Mouse (Mus musculus) kidney, embryonic 14.5 days (tissue): ENCODE data around the gene Chd4. TPM values are rescaled to one million over a fixed set of nuclear protein-coding genes. Genes with fewer than 3 reads are reported as not detected.
A peak's percentile ranks its signal among the peaks of the same experiment; 100 is the strongest.

Experiments used
- ATAC-seq: fragments of 200-750 bp; cut with Nextera tagmentation; 2 replicates; pipeline ENCODE4 v1.8.0; 2017; ENCODE audit warnings: moderate number of reproducible peaks, mild to moderate bottlenecking, moderate TSS enrichment, moderate library complexity; ENCODE audit not compliant: low FRiP score, low TSS enrichment
- H3K27ac ChIP-seq: fragments of 300-500 bp; sonication (generic); 2 replicates; pipeline ENCODE4 v1.5.1; 2014; ENCODE audit warnings: low read depth, mild to moderate bottlenecking, low read length, moderate library complexity, mixed read lengths
- H3K27me3 ChIP-seq: fragments of 300-500 bp; sonication (generic); 2 replicates; pipeline ENCODE4 v1.6.1; 2014; ENCODE audit warnings: mild to moderate bottlenecking, low read length; ENCODE audit not compliant: control insufficient read depth, insufficient read depth
- H3K36me3 ChIP-seq: fragments of 300-500 bp; sonication (generic); 2 replicates; pipeline ENCODE4 v1.6.1; 2014; ENCODE audit warnings: low read length, mixed read lengths; ENCODE audit not compliant: control insufficient read depth, insufficient read depth
- H3K4me1 ChIP-seq: fragments of 300-500 bp; sonication (generic); 2 replicates; pipeline ENCODE4 v1.6.1; 2014; ENCODE audit warnings: low read length, mixed read lengths; ENCODE audit not compliant: control insufficient read depth, insufficient read depth
- H3K4me2 ChIP-seq: fragments of 300-500 bp; sonication (generic); replicated peaks from 2 replicates; pipeline ENCODE4 v1.6.1; 2014; ENCODE audit warnings: low read depth, mild to moderate bottlenecking, low read length
- H3K4me3 ChIP-seq: fragments of 300-500 bp; sonication (generic); 2 replicates; pipeline ENCODE4 v1.5.1; 2014; ENCODE audit warnings: mild to moderate bottlenecking, low read length
- H3K9ac ChIP-seq: fragments of 300-500 bp; sonication (generic); 2 replicates; pipeline ENCODE4 v1.6.1; 2014; ENCODE audit warnings: low read depth, mild to moderate bottlenecking, low read length, moderate library complexity
- H3K9me3 ChIP-seq: fragments of 300-500 bp; sonication (generic); 2 replicates; pipeline ENCODE4 v1.6.1; 2016; ENCODE audit warnings: low read length; ENCODE audit not compliant: control insufficient read depth
- WGBS: fragments of 180-500 bp; shearing (Covaris S2); extraction: QIAGEN DNeasy Blood & Tissue Kit; methylation state at CpG from one replicate; pipeline ENCODE4 v1.1.7; 2014; 5-methylcytosine and 5-hydroxymethylcytosine counted together
- polyA plus RNA-seq: library from polyadenylated mRNA; unstranded; fragments of >200 nt; fragmentation: Nextera tagmentation; extraction: Ambion mirVana; gene quantifications from 2 replicates; pipeline ENCODE4 v1.2.1, GENCODE M21; 2014

Chd4 gene
- polyA plus RNA-seq, 1 experiment from 2014 or later = 106 TPM

DNA sequence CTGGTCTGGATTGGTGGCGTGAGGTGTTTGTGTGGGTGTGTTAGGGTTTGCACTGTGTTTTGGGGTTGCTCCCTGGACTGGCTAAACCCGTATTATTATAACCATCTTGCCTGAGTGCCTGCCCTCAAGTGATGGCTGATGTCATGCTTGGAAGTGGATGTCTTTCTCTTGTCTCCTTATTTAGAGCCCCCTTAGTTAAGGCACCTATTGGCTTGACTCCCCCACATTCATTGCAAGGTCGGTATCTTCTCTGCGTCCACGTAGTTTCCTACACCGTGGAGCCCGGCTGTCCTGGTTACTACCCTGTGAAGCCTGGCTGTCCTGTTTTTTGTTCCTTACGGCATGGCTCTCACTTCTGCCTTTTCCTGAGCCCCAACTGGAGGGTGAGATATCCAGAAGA lies 2.2 kb downstream of the Chd4 start:
- no peak overlapping the region; the same call in 1 of the 2 replicates for H3K27ac ChIP-seq
- ATAC-seq = no peak

DNA sequence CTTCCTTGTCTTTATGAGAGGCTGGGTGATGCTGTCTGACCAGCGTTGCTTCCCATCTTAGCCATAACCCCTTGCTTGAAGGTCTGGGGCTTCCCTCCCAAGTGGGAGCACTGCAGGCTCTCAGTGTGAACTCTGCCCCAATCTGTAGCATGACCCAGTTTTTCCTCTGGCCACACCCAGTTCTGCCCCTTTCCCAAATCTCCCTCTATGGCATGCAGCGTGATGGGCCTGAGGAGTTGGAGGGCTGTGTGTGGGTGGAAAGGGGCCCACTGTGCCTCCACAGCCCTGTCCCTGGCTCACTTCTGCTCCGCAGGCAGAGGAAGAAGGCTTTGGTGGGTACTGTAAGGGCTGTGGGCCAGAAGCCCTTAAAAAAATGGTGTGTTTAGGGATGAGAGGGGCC lies 2.7 kb downstream of the Chd4 start:
- peaks cover 53% of the 10 kb centered on the region for H3K36me3 ChIP-seq
- H3K27me3 ChIP-seq = no peaks in the 10 kb centered on the region
- H3K9me3 ChIP-seq = no peaks in the 10 kb centered on the region
- peak overlapping the region; percentile 84 for H3K4me3 ChIP-seq
- H3K9ac ChIP-seq = peak overlapping the region; percentile 83
- peaks cover 36% of the 10 kb centered on the region for H3K4me1 ChIP-seq
- peak overlapping the region; percentile 90 for H3K4me2 ChIP-seq
- no peak for ATAC-seq
- 39% methylated on average over 3 of the region's 3 CpGs for WGBS
- no peak overlapping the region for H3K27ac ChIP-seq

More for the DNA sequence above, 2.2 kb downstream of the Chd4 start:
- Histone ChIP-seq H3K9me3 (no peaks in the 10 kb centered on the region), H3K4me3 (peak overlapping the region; percentile 84), H3K9ac (peak overlapping the region; percentile 83), H3K27me3 (no peaks in the 10 kb centered on the region), H3K4me2 (peak overlapping the region; percentile 90), H3K4me1 (peaks cover 36% of the 10 kb centered on the region), H3K36me3 (peaks cover 48% of the 10 kb centered on the region)
- 36% methylated on average over 8 of the region's 8 CpGs for WGBS

DNA sequence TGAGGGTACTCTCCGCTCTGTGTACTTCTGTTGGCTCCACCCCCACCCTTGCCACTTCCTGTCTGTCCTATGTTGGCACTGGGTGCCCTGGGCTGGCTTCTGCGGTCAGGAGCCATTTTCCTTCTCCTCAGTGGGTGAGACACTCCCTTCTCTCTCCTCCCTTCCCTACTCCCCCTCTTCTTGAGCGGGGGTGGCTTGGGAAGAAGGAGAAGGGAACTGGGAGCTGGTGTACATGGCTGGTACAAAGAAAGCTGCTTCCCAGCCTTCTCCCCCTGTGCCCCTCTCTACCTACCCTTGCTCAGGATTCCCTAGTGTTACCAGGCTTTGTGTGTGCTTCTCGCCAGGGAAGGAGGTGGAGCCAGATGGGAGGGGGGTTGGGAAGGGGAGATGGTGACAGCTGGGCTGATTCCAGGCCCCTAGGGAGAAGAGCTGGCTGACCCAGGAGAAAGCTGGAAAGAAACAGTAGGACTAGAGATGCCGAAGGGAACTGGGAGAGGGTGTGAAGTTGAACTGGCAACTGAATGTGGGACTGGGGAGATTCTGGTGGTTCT lies 3.7 kb downstream of the Chd4 start:
- WGBS = 36% methylated on average over 5 of the region's 5 CpGs
- 0 out of 2 replicates have a peak overlapping the region, but pooled peaks have one; percentile 83 for H3K9ac ChIP-seq
- H3K9me3 ChIP-seq = no peaks in the 10 kb centered on the region

DNA sequence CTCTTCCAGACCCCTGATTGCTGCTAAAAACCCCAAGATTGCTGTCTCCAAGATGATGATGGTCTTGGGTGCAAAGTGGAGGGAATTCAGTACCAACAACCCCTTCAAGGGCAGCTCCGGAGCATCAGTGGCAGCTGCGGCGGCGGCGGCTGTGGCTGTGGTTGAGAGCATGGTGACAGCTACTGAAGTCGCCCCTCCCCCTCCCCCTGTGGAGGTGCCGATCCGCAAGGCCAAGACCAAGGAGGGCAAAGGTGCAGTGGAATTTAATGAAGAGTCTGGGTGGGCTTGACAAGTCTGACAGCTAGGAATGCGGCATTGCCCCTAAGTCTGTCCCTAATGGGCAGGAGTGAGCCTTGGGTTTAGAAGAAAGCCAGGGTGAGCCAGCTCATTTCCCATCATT lies 5.7 kb downstream of the Chd4 start:
- no peak overlapping the region for H3K9ac ChIP-seq
- H3K4me1 ChIP-seq = peaks cover 31% of the 10 kb centered on the region
- 86% methylated on average over 9 of the region's 9 CpGs for WGBS
- peaks cover 81% of the 10 kb centered on the region for H3K36me3 ChIP-seq
- no peak for ATAC-seq
- H3K9me3 ChIP-seq = no peaks in the 10 kb centered on the region
- no peak overlapping the region for H3K4me2 ChIP-seq
- H3K4me3 ChIP-seq = no peak overlapping the region
- no peak overlapping the region for H3K27ac ChIP-seq
- H3K27me3 ChIP-seq = no peaks in the 10 kb centered on the region

More for the DNA sequence above, 3.7 kb downstream of the Chd4 start:
- H3K4me1 ChIP-seq = peaks cover 36% of the 10 kb centered on the region
- H3K4me3 ChIP-seq = peak overlapping the region; percentile 84; the same call in 1 of the 2 replicates
- no peak for ATAC-seq
- no peak overlapping the region for H3K27ac ChIP-seq
- peak overlapping the region; percentile 90 for H3K4me2 ChIP-seq
- H3K27me3 ChIP-seq = no peaks in the 10 kb centered on the region
- peaks cover 62% of the 10 kb centered on the region for H3K36me3 ChIP-seq

DNA sequence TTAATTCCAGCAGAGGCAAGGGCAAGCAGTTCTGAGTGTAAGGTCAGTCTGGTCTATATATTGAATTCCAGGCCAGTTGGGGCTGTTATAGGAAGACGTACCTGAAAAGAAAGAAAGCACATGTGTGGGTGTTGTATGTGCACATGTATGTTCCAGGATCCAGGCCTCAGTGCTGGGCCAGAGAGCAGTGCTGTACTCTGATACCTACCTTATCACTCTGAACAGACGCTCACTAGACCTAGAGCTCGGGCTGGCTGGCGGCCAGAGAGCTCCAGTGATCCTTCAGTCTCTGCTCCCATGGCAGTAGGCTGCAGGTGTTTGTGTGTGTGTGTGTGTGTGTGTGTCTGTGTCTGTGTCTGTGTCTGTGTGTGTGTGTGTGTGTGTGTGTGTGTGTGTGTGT lies 8.4 kb downstream of the Chd4 start:
- WGBS = 93% methylated on average over 4 of the region's 4 CpGs
- Histone ChIP-seq H3K27ac (no peak overlapping the region), H3K4me3 (no peak overlapping the region), H3K27me3 (no peaks in the 10 kb centered on the region), H3K36me3 (peaks cover 98% of the 10 kb centered on the region), H3K4me2 (no peak overlapping the region), H3K4me1 (peaks cover 14% of the 10 kb centered on the region), H3K9ac (no peak overlapping the region), H3K9me3 (no peaks in the 10 kb centered on the region; the same call in 1 of the 2 replicates)
- no peak for ATAC-seq

DNA sequence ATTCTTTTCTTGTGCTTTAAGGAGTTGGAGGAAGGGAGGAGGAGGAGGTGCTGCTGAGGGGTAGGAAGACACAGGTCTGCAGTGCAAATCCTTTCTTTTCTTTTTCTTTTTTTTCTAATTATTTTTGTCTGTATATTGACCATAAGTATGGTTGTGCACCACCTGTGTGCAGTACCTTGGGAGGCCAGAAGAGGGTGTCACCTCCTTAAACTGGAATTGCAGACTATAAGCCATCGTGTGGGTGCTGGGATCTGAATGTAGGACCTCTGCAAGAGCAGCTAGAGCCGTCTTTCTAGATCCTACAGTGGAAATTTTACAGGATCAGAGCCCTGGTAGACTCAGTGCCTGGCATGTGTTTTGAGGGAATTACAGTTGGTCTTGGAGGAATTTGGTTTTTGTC lies 11.9 kb downstream of the Chd4 start:
- H3K36me3 ChIP-seq = peaks cover 98% of the 10 kb centered on the region
- no peak overlapping the region for H3K27ac ChIP-seq
- no peak for ATAC-seq
- H3K4me3 ChIP-seq = no peak overlapping the region
- no peaks in the 10 kb centered on the region; the same call in 1 of the 2 replicates for H3K9me3 ChIP-seq
- H3K9ac ChIP-seq = no peak overlapping the region
- 96% methylated on average over 2 of the region's 2 CpGs for WGBS
- no peak overlapping the region for H3K4me2 ChIP-seq
- no peaks in the 10 kb centered on the region for H3K4me1 ChIP-seq
- H3K27me3 ChIP-seq = no peaks in the 10 kb centered on the region

DNA sequence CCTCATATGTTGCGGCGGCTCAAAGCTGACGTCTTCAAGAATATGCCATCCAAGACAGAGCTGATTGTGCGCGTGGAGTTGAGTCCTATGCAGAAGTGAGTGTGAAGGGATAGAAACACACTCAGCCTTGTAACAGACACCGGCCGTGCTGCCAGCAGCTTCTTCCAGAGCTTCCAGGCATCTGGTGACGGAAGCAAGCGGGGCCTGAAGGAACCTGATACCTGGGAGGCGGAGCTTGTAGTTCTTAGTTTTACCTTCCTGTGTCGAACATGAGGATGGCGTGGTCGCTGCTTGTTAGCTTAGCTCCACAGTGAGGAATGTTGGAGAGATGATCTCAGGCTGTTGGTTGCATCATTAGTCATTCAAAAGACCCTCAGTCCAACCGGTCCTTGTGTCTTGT lies 13.6 kb downstream of the Chd4 start:
- H3K4me3 ChIP-seq = no peak overlapping the region
- no peak for ATAC-seq

DNA sequence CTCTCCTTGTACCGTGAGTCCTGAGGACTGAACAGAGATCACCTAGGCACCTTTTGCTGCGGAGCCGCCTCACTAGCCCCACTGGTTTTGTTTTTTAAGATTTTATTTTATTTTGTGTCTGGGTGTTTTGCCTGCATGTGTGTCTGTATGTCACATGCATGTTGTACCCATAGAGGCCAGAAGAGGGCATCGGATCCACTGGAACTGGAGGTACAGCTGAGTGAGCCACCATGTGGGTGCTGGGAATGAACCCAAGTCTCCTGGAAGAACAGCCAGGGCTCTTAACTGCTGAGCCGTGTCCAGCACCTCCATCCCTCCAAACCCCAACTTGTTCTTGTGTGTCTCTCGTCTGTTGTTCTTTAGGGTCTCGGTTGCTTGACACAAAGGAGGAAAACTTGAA lies 15.1 kb downstream of the Chd4 start:
- H3K4me2 ChIP-seq = no peak overlapping the region
- ATAC-seq = no peak
- no peak overlapping the region for H3K4me3 ChIP-seq
- H3K27ac ChIP-seq = no peak overlapping the region
- no peaks in the 10 kb centered on the region for H3K4me1 ChIP-seq
- H3K9ac ChIP-seq = no peak overlapping the region
- no peaks in the 10 kb centered on the region; the same call in 1 of the 2 replicates for H3K9me3 ChIP-seq
- 88% methylated on average over 7 of the region's 7 CpGs for WGBS
- peaks cover 98% of the 10 kb centered on the region for H3K36me3 ChIP-seq
- no peaks in the 10 kb centered on the region for H3K27me3 ChIP-seq

More for the DNA sequence above, 13.6 kb downstream of the Chd4 start:
- H3K27me3 ChIP-seq = no peaks in the 10 kb centered on the region
- H3K4me1 ChIP-seq = no peaks in the 10 kb centered on the region
- no peak overlapping the region for H3K4me2 ChIP-seq
- H3K9ac ChIP-seq = no peak overlapping the region
- H3K36me3 ChIP-seq = peaks cover 99% of the 10 kb centered on the region
- no peaks in the 10 kb centered on the region; the same call in 1 of the 2 replicates for H3K9me3 ChIP-seq
- 75% methylated on average over 14 of the region's 14 CpGs for WGBS
- no peak overlapping the region for H3K27ac ChIP-seq

DNA sequence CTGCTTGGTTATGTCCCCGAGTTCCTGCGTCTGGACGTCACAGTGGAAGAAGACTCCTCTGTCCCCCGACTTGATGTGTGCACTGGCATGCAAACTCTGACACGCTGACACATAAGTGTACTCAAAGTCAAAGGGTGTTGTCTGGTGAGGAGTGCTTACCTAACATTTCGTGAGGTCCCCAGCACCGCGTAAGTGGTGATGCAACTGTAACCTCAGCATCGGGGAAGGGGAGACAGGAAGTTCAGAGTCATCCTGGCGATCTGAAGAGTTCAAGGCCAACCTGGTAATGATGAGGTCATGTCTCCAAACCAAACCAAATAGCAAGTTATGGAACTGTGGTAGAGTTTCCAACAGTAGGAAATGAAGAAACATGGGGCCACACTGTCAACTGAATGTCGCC lies 16.8 kb downstream of the Chd4 start:
- Histone ChIP-seq H3K27ac (no peak overlapping the region), H3K4me1 (no peaks in the 10 kb centered on the region), H3K9ac (no peak overlapping the region), H3K4me3 (no peak overlapping the region), H3K4me2 (no peak overlapping the region), H3K9me3 (no peaks in the 10 kb centered on the region; the same call in 1 of the 2 replicates), H3K27me3 (no peaks in the 10 kb centered on the region), H3K36me3 (peaks cover 98% of the 10 kb centered on the region)
- ATAC-seq = no peak
- WGBS = 95% methylated on average over 11 of the region's 11 CpGs
